Mouse (Mus musculus): Measurements from ENCODE around the gene Mrps27.

- no peak for TF ChIP-seq CTCF (IDR thresholded peaks at IDR 0.05; ENCODE audit: insufficient read depth, low read length)
- no peak for TF ChIP-seq POLR2A (IDR thresholded peaks at IDR 0.05; ENCODE audit: borderline replicate concordance, extremely low read depth, low read depth, low read length)
Observed at GRCm38 (mm10) chr13:99366422-99367175, 22.0 kb downstream of the Mrps27 start.

All from lung, adult 2 months (tissue).